Mouse (Mus musculus) limb, embryonic 11.5 days (tissue): ENCODE measurements around the gene Rab8b. TPM values are rescaled to one million over a fixed set of nuclear protein-coding genes. Genes with fewer than 3 reads are reported as not detected.
A peak's percentile ranks its signal among the peaks of the same experiment; 100 is the strongest.
"Not testable (repeated sequence)": the region's sequence is repeated elsewhere in the genome, so short reads cannot be mapped to it uniquely, and the experiment has no call there.

ENCODE experiments used
- ATAC-seq: fragments of 200-750 bp; cut with Nextera tagmentation; 2 replicates; pipeline ENCODE4 v1.8.0; 2017; ENCODE audit warnings: low read depth; ENCODE audit not compliant: insufficient number of reproducible peaks, low FRiP score, low TSS enrichment
- DNase-seq: peaks from one replicate; pipeline ENCODE4 v3.0.0-alpha.2; 2015; ENCODE audit warnings: low spot score
- H3K27ac ChIP-seq: fragments of 300-500 bp; sonication (generic); replicated peaks from 2 replicates; pipeline ENCODE4 v1.5.1; 2014; ENCODE audit warnings: low read depth, mild to moderate bottlenecking, low read length
- H3K27me3 ChIP-seq: fragments of 300-500 bp; sonication (generic); 2 replicates; pipeline ENCODE4 v1.6.1; 2014; ENCODE audit warnings: mild to moderate bottlenecking, low read length, mixed read lengths; ENCODE audit not compliant: control insufficient read depth, insufficient read depth
- H3K36me3 ChIP-seq: fragments of 300-500 bp; sonication (generic); 2 replicates; pipeline ENCODE4 v1.6.1; 2014; ENCODE audit warnings: mild to moderate bottlenecking, low read length, moderate library complexity, mixed read lengths; ENCODE audit not compliant: control insufficient read depth, insufficient read depth
- H3K4me1 ChIP-seq: fragments of 300-500 bp; sonication (generic); 2 replicates; pipeline ENCODE4 v1.6.1; 2014; ENCODE audit warnings: low read length, mixed read lengths; ENCODE audit not compliant: control insufficient read depth, insufficient read depth
- H3K4me2 ChIP-seq: fragments of 300-500 bp; sonication (generic); 2 replicates; pipeline ENCODE4 v1.6.1; 2014; ENCODE audit warnings: low read depth, mild to moderate bottlenecking, moderate library complexity; ENCODE audit not compliant: severe bottlenecking
- H3K4me3 ChIP-seq: fragments of 300-500 bp; sonication (generic); 2 replicates; pipeline ENCODE4 v1.5.1; 2014; ENCODE audit warnings: low read depth, low read length
- H3K9ac ChIP-seq: fragments of 300-500 bp; sonication (generic); 2 replicates; pipeline ENCODE4 v1.6.1; 2014; ENCODE audit warnings: mild to moderate bottlenecking, low read length
- H3K9me3 ChIP-seq: fragments of 300-500 bp; sonication (generic); 2 replicates; pipeline ENCODE4 v1.6.1; 2016; ENCODE audit warnings: low read length; ENCODE audit not compliant: control insufficient read depth
- WGBS: fragments of 180-500 bp; shearing (Covaris S2); extraction: QIAGEN DNeasy Blood & Tissue Kit; methylation state at CpG from one replicate; pipeline ENCODE4 v1.1.7; 2014; 5-methylcytosine and 5-hydroxymethylcytosine counted together
- polyA plus RNA-seq: library from polyadenylated mRNA; unstranded; fragments of >200 nt; fragmentation: Nextera tagmentation; extraction: Ambion mirVana; gene quantifications from 2 replicates; pipeline ENCODE4 v1.2.1, GENCODE M21; 2014

Gene Rab8b
- polyA plus RNA-seq, 1 experiment from 2014 or later: 15.2 TPM

DNA sequence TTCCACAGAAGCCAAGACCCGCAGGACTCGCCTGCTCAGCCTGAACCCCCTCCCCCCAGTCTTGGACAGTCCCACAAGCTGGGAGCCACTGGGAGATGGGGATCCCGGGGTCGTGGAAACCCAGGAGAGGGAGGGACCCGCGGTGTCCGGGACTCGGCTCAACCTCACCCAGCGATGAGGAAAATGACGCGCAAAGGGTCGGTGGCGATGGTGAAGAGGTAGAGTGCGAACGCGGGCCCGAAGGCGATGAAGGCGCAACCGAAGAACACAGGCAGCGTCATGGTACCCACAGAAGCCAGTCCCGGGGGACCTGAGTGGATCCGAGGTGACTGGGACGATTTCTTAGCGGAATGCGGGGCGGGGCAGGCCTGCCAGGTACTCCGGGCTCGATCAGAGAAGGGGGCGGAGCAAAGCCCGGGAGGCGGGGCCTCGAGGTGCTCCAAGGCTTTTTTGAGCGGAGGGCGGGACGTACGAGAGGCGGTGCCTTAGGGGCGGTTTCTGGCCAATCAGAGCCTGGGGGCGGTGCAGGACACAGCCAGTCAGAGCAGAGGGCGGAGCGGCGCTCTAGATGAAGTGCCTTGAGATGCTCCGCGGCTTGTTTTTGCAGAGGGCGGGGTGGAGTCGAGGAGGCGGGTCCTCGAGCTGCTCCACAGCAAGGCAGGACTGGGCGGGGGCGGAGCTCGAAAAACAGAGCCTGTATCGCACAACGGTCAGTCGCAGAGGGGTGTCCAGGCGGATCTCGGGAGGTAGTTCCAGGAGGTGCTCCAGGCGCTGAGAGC lies 85.0 kb downstream of the Rab8b start, which contains the start of gene Aph1c:
TSS of gene Aph1c (minus strand) at position 409 of the 779 bp plus-strand sequence.
- peaks cover 9% of the 10 kb centered on the region for H3K4me1 ChIP-seq
- 0 out of 2 replicates have a peak, but pooled peaks cover 2% of the 10 kb centered on the region for H3K27me3 ChIP-seq
- no peaks in the 10 kb centered on the region for H3K36me3 ChIP-seq
- no peaks in the 10 kb centered on the region for H3K9me3 ChIP-seq
- H3K27ac ChIP-seq: no peak within 1 kb of the TSS
- ATAC-seq (peak; percentile 99), DNase-seq (peak; percentile 99)
- peak within 1 kb of the TSS; percentile 52 for H3K9ac ChIP-seq
- H3K4me2 ChIP-seq: peak within 1 kb of the TSS; percentile 94
- H3K4me3 ChIP-seq: peak within 1 kb of the TSS; percentile 57
- WGBS: under 1% methylated on average over 58 of the region's 58 CpGs

DNA sequence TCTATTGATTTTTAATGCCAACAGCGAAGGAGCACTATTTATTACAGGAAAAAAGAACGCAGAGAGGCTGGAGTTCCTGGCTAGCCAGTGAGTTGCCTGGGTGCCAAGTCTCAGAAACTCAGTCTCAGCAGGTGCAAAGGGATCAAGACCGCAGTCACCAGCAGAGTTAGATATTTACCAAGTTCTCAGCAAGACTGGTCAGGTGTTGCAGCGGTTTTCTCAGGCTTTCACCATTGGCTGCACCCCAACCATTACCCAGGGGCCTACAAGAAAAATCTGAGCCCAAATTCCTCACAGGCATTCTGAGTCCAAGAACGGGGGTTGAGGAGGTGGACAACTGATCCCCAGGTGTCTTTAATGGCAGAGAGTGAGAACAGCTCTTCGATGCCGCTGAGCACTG lies 85.6 kb downstream of the Rab8b start:
- Histone ChIP-seq H3K9me3 (no peaks in the 10 kb centered on the region), H3K4me1 (peaks cover 9% of the 10 kb centered on the region), H3K27me3 (0 out of 2 replicates have a peak, but pooled peaks cover 2% of the 10 kb centered on the region), H3K4me3 (peak overlapping the region; percentile 57), H3K27ac (no peak overlapping the region), H3K36me3 (no peaks in the 10 kb centered on the region), H3K4me2 (peak overlapping the region; percentile 94), H3K9ac (no peak overlapping the region)
- DNase-seq: no peak
- 20% methylated on average over 7 of the region's 7 CpGs for WGBS
- ATAC-seq: no peak

GRCm38 (mm10) chr9:66832366-66832908 lies 87.0 kb downstream of the Rab8b start:
- Histone ChIP-seq H3K27me3 (0 out of 2 replicates have a peak, but pooled peaks cover 2% of the 10 kb centered on the region), H3K27ac (no peak overlapping the region), H3K36me3 (no peaks in the 10 kb centered on the region), H3K9ac (no peak overlapping the region), H3K4me1 (peaks cover 9% of the 10 kb centered on the region), H3K9me3 (no peaks in the 10 kb centered on the region), H3K4me2 (no peak overlapping the region), H3K4me3 (no peak overlapping the region)
- WGBS: 65% methylated on average over 4 of the region's 4 CpGs
- DNase-seq (no peak), ATAC-seq (no peak)

DNA sequence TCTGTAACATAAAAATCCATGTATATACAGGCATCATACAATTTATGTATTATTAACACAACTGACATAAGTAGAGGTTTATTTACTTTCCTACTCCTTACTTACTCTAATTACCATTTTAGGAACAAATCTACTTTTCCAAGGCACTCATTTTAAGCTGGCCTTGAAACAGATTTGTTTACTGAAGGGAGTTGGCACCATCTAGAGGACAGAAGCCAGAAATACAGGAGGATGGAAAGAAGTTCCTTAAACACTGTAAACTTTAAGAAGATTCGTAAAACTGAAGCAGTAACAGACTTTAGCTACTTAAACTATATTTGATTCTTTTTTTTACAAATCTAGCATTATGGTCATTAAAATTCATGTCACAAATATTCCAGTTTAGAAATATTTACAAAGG lies 93.5 kb downstream of the Rab8b start:
- Histone ChIP-seq H3K36me3 (no peaks in the 10 kb centered on the region), H3K4me2 (no peak overlapping the region), H3K27ac (no peak overlapping the region), H3K9ac (no peak overlapping the region), H3K4me3 (no peak overlapping the region), H3K4me1 (no peaks in the 10 kb centered on the region), H3K9me3 (no peaks in the 10 kb centered on the region), H3K27me3 (no peaks in the 10 kb centered on the region)
- 39% methylated on average over 1 of the region's 1 CpGs for WGBS
- DNase-seq (no peak), ATAC-seq (no peak)

DNA sequence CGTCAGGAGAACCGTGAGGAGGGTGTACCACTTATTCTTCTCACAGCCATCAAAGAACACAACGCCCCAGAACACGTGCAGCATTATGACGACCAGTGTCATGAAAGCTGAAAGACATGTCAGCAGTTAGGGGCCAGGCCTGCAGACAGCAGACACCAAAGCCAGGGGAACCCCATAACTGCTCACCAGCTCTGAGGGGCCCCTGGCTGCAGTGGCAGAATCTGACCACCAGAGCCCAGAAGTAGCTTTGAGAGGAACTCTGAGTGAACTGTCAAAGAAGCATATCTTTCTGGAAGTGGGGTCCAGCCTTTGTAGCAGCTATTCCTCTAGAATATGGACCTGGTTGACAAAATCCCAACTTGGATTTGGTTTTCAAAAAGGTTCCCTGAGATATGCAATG lies 97.2 kb downstream of the Rab8b start:
- H3K9me3 ChIP-seq, H3K4me1 ChIP-seq: not testable (repeated sequence)
- no CpG with 5 or more reads among the region's 5 CpGs for WGBS

DNA sequence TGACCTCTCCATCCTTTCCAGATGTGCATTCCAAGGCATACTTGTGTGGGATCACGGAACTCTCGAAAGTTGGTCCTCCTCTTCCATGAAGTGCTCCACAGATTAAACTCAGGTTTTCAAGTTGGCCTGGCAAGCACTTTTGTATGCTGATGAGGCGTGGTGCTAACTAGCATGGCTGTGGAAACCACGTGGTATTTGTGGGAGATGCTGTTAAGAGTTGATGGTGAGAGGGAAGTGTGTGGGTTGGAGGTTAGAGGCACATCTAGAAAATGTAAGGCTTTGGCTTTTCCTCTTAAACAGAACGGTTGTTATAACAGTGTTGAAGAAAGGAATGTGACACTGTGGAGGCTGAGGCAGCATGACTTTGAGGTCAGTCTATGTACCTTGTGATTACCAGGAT lies 98.5 kb downstream of the Rab8b start:
- 72% methylated on average over 5 of the region's 5 CpGs for WGBS
- no peak overlapping the region for H3K4me3 ChIP-seq
- no peak overlapping the region for H3K4me2 ChIP-seq
- no peak overlapping the region for H3K9ac ChIP-seq
- H3K9me3 ChIP-seq: no peaks in the 10 kb centered on the region
- H3K4me1 ChIP-seq: no peaks in the 10 kb centered on the region
- no peak overlapping the region for H3K27ac ChIP-seq
- H3K27me3 ChIP-seq: no peaks in the 10 kb centered on the region
- ATAC-seq (no peak), DNase-seq (no peak)
- no peaks in the 10 kb centered on the region for H3K36me3 ChIP-seq

More for the DNA sequence above, 97.2 kb downstream of the Rab8b start:
- not testable (repeated sequence) for ATAC-seq, H3K4me2 ChIP-seq, H3K36me3 ChIP-seq, H3K9ac ChIP-seq, DNase-seq, H3K27ac ChIP-seq, H3K27me3 ChIP-seq, H3K4me3 ChIP-seq

GRCm38 (mm10) chr9:66813392-66813791 lies 106.1 kb downstream of the Rab8b start:
- Histone ChIP-seq H3K4me1 (peaks cover 9% of the 10 kb centered on the region; the same call in 1 of the 2 replicates), H3K9ac (no peak overlapping the region), H3K27me3 (no peaks in the 10 kb centered on the region), H3K4me2 (no peak overlapping the region), H3K4me3 (no peak overlapping the region), H3K27ac (no peak overlapping the region; the same call in 1 of the 2 replicates), H3K9me3 (no peaks in the 10 kb centered on the region), H3K36me3 (no peaks in the 10 kb centered on the region)
- DNase-seq: peak; percentile 46
- 12% methylated on average over 2 of the region's 2 CpGs for WGBS
- no peak for ATAC-seq

GRCm38 (mm10) chr9:66805951-66806350 lies 113.5 kb downstream of the Rab8b start:
- not testable (repeated sequence) for H3K9me3 ChIP-seq, H3K27me3 ChIP-seq, H3K27ac ChIP-seq, H3K4me1 ChIP-seq, ATAC-seq, H3K36me3 ChIP-seq
- 2% methylated on average over 30 of the region's 37 CpGs for WGBS
- Histone ChIP-seq H3K4me2 (peak overlapping the region; percentile 39), H3K4me3 (0 out of 2 replicates have a peak overlapping the region, but pooled peaks have one; percentile 8), H3K9ac (0 out of 2 replicates have a peak overlapping the region, but pooled peaks have one; percentile 37)
- DNase-seq: peak; percentile 61
